Mouse (Mus musculus): ENCODE data around the gene Dnah8.

Dnah8 gene

GRCm38 (mm10) chr17:30825731-30826304 lies 201.7 kb downstream of the Dnah8 start:
- no peak for DNase-seq

GRCm38 (mm10) chr17:30831170-30831569 lies 207.0 kb downstream of the Dnah8 start:
- DNase-seq: no peak

GRCm38 (mm10) chr17:30835419-30835818 lies 211.3 kb downstream of the Dnah8 start:
- DNase-seq: no peak

GRCm38 (mm10) chr17:30837031-30837430 lies 212.9 kb downstream of the Dnah8 start:
- DNase-seq: no peak

- DNase-seq: no peak
Observed at GRCm38 (mm10) chr17:30840046-30840445, 215.9 kb downstream of the Dnah8 start.

- DNase-seq: no peak
Observed at GRCm38 (mm10) chr17:30842312-30842711, 218.2 kb downstream of the Dnah8 start.

- DNase-seq: peak; percentile 38 to 42
Observed at GRCm38 (mm10) chr17:30844321-30844791, 220.2 kb downstream of the Dnah8 start.

- no peak for DNase-seq
Observed at GRCm38 (mm10) chr17:30847498-30847897, 223.3 kb downstream of the Dnah8 start.

- no peak for DNase-seq
Observed at GRCm38 (mm10) chr17:30848086-30848485, 223.9 kb downstream of the Dnah8 start.

GRCm38 (mm10) chr17:30848804-30849203 lies 224.7 kb downstream of the Dnah8 start:
- DNase-seq: no peak

- DNase-seq: no peak
Observed at GRCm38 (mm10) chr17:30849813-30850212, 225.7 kb downstream of the Dnah8 start.

GRCm38 (mm10) chr17:30852345-30852744 lies 228.2 kb downstream of the Dnah8 start:
- no peak for DNase-seq

GRCm38 (mm10) chr17:30857347-30857746 lies 233.2 kb downstream of the Dnah8 start:
- no peak for DNase-seq

GRCm38 (mm10) chr17:30858586-30859259 lies 234.6 kb downstream of the Dnah8 start:
- no peak for DNase-seq

GRCm38 (mm10) chr17:30859989-30860585 lies 235.9 kb downstream of the Dnah8 start:
- no peak for DNase-seq

- no peak for DNase-seq
Observed at GRCm38 (mm10) chr17:30860606-30861005, 236.5 kb downstream of the Dnah8 start.

- DNase-seq: no peak
Observed at GRCm38 (mm10) chr17:30866281-30866680, 242.1 kb downstream of the Dnah8 start.

GRCm38 (mm10) chr17:30866966-30867365 lies 242.8 kb downstream of the Dnah8 start:
- peak; percentile 53 to 55 for DNase-seq

GRCm38 (mm10) chr17:30871040-30871439 lies 246.9 kb downstream of the Dnah8 start:
- no peak for DNase-seq

GRCm38 (mm10) chr17:30874276-30874675 lies 250.1 kb downstream of the Dnah8 start:
- DNase-seq: peak in 1 of 2 experiments; percentile 16

- peak; percentile 91 to 95 for DNase-seq
Observed at GRCm38 (mm10) chr17:30877456-30877855, 253.3 kb downstream of the Dnah8 start.

- DNase-seq: no peak
Observed at GRCm38 (mm10) chr17:30878626-30879025, 254.5 kb downstream of the Dnah8 start.

- DNase-seq: no peak
Observed at GRCm38 (mm10) chr17:30880391-30880790, 256.2 kb downstream of the Dnah8 start.

- no peak for DNase-seq
Observed at GRCm38 (mm10) chr17:30881001-30881400, 256.8 kb downstream of the Dnah8 start.

All from cerebellum, adult 18-20 months (tissue).